Mouse (Mus musculus): ENCODE results near the gene Bach2.

Gene Bach2

DNA sequence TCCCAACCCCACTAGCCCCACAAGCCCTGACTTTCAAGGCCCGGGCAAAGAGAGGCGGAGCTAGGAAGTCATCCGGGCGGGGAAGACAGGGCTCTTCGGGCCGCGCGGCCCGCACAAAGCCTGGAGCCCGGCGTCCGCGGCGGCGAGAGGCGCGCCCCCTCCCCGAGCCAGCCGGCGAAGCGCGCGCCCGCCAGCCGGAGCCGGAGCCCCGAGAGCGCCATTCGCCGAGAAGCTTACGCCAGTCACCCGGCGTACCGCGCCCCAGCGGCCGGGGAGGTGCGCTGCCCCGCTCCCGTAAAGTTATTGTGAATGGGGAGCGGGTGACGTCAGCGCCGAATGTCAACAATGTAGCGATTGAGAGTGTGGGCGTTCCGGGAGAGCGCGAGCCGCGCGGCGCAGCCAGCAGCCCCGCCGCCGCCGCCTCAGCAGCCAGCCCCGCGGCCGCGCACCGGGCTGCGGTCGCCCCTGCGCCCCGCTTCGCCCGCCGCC lies at the start of gene Bach2:
Gene Bach2 (plus strand): TSS at position 439 of the 489 bp plus-strand sequence.
- no peak for DNase-seq (ENCODE audit: extremely low spot score, low read depth, low spot score)

GRCm38 (mm10) chr4:32189416-32190036 lies 49.1 kb upstream of the Bach2 start:
- DNase-seq (ENCODE audit: extremely low spot score, low read depth, low spot score), result no peak

DNA sequence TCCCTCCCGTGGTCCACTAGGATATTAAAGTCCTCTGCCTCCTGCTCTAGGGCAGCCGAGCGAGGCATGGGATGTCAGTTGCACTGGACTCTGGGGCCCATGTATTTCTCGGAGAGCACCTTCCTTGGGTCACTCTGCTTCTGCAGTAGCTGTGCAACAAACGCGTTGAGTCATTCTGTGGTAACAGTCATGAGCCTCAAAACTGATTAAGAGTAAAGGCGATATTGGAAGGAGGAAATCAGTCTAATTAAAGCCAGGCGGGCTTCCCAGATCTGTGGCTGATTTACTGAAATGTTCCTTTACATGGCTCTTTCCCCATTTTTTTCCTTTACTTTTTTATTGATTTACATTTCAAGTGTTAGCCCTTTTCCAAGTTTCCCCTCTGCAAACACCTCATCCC lies 48.1 kb upstream of the Bach2 start:
- DNase-seq (ENCODE audit: extremely low spot score, low read depth, low spot score), result no peak

DNA sequence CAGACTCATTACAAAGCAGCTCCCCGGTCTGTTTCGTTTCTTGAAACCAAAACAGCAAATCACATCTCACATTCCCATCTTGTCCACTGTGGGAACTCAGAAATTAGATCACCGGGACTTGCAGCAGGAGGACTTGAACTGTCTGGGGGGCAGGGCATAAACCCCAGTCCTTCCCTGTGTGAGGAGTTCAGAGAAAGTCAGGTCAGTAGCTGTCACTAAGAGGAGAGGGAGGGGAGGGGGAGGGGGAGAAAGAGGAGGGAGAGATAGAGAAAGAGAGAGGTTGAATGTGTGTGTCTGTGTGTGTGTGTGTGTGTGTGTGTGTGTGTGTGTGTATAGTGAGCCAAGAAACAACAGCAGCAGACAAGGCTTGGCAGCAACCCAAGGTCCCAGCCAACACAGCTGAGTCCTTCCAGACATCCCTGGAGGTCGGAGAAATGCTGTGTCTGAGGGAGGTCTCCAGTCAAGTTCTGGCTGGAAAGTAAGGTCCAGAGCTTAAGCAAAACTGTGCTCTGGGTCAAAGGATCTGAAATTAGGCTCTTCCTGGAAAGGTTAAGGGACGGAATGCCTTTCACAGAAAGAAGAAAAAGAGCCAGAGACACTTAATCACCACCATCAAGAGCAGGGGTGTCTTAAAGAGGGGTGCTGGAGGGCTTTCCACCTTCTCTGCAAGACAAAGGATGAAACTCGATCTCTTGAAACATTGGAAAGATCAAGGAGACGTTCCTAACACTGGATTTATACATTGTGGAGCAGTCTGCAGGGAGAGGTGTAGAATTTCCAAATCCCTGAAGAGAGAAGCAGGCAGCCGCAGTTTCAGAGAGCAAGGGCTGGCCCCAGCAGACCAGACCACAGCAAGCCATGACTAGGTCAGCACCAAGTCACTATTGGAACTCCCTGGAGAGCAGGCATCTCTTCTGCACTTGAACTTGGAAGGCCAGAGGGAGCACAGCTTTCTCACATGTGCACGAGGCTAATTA lies 42.4 kb upstream of the Bach2 start:
- DNase-seq (ENCODE audit: extremely low spot score, low read depth, low spot score), result no peak

DNA sequence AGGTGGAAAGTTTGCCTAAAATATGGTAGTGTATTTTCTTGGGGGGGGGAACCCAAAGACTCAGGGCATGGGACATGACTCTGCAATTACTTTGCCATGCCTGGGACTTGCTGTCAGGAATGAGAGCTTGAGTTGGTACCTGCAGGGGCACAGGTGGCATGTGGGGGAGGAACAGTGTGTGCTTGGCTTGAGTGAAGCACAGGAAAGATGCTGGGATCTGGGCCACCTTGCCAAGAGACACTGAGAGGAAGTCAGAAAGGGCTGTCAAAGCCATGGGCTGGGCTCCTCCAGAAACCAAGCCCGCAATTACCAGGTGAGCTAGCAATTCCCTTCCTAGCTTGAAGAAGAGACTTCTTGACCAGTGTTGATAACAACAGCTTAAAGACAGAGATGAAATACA lies 40.6 kb upstream of the Bach2 start:
- no peak for DNase-seq (ENCODE audit: extremely low spot score, low read depth, low spot score)

DNA sequence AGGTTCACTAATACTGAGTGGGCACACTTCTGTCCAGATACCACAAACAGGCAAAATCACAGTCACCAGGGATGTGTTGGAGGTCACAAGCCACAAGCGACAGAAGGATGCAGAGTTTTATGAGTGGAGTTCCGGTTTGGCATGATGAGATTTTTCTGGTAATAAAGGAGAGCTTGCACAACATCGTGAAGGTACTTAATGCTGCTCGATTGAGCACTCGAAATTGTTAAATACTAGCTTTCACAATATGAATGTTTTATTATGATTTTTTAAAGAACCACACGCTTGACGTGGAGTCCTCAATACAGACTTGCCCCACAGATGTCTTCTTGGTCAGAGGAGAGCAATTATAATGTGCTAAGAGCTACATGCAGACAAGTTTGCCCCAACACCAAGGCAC lies 40.0 kb upstream of the Bach2 start:
- no peak for DNase-seq (ENCODE audit: extremely low spot score, low read depth, low spot score)

GRCm38 (mm10) chr4:32199156-32199555 lies 39.4 kb upstream of the Bach2 start:
- no peak for DNase-seq (ENCODE audit: extremely low spot score, low read depth, low spot score)

GRCm38 (mm10) chr4:32201114-32201513 lies 37.5 kb upstream of the Bach2 start:
- no peak for DNase-seq (ENCODE audit: extremely low spot score, low read depth, low spot score)

GRCm38 (mm10) chr4:32202362-32202761 lies 36.2 kb upstream of the Bach2 start:
- no peak for DNase-seq (ENCODE audit: extremely low spot score, low read depth, low spot score)

DNA sequence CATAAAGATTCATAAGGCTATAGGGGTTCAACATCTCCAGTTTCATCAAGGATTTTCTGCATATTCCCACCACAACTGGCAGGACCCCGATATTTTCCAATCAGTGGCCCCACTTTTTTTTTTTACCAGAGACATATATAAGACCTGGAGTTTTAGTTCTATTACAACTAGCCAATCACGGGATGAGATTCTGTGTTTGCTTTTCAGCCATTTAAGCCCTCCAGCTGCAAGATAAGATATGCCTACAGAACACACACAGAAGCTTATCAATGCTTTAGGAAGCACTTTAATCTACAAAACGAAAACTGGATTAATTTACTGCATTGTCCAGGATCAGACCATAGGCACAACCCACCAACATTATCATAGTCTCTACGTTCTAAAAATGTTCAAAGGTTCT lies 33.8 kb upstream of the Bach2 start:
- no peak for DNase-seq (ENCODE audit: extremely low spot score, low read depth, low spot score)

DNA sequence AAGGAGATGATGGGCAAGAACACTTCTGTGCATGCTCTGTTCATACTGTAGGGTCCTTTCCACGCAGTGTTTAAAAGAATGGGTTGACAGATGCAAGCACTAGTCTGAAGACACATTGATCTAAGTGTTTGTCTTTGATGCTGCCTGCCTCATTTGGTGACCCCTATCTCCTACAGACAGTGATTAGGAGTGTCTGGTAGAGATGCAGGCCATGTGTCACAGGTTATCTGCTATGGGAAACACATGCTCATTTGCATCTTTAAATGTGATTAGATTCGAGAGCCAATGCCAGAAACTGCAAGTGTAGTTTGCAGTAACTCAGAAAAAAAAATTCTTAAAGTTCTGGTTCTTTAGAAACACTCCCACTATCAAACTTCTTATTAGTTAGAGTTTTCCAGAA lies 32.8 kb upstream of the Bach2 start:
- no peak for DNase-seq (ENCODE audit: extremely low spot score, low read depth, low spot score)

GRCm38 (mm10) chr4:32209995-32210394 lies 28.6 kb upstream of the Bach2 start:
- DNase-seq (ENCODE audit: extremely low spot score, low read depth, low spot score), result no peak

DNA sequence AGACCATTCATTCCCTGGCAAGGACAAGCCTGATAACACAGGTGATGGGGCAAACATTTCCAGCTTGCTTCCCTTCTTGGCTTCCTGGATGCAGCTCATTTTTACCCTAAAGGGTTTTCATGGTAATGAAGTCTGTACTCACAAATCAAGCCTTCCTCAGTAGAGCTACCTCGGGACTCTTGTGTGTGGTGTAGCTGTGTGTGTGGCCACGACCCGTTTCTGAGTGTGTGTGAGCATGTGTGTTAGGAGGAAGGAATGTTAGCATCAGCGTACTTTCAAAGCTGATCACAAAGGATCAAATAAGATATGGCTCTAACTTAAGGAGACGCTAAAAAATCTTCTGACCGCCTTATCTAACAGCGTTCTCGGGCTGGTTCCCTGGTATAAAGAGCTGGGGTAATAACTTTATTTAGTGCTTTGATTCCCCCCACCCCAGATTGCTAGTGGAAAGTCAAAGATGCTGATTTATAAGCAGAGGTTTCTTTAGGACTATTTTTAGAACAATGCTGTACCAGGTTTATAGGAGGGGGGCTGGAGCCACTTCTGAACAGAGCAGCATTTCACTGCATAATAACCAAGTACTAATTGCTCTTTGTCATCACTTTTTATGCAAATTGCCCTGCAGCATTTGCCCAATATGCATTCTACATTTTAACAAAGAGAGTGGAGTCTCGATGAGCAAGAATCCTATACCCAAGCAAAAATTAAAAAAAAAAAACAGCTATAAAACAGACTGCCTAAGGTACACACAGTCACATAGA lies 28.0 kb upstream of the Bach2 start:
- DNase-seq (ENCODE audit: extremely low spot score, low read depth, low spot score), result no peak

- no peak for DNase-seq (ENCODE audit: extremely low spot score, low read depth, low spot score)
Observed at GRCm38 (mm10) chr4:32212593-32212992, 26.0 kb upstream of the Bach2 start.

DNA sequence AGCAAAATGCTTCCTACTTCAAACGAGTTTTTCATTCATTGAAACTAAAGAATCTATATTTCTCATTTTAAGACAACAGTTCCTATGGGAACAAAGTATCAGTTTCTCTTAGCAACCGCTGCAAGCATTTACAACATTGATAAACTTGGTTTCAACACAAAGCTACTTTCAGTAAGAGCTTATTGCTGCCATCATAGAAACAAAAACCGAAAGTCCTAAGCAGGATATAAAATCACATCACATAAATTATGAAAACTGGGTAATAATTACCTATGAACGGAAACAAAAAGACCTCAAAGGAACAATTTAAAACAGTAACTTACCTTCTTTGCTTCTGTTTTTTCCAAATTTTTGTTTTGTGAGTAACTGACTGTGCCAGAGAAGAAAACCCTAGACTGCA lies 22.1 kb upstream of the Bach2 start:
- no peak for DNase-seq (ENCODE audit: extremely low spot score, low read depth, low spot score)

DNA sequence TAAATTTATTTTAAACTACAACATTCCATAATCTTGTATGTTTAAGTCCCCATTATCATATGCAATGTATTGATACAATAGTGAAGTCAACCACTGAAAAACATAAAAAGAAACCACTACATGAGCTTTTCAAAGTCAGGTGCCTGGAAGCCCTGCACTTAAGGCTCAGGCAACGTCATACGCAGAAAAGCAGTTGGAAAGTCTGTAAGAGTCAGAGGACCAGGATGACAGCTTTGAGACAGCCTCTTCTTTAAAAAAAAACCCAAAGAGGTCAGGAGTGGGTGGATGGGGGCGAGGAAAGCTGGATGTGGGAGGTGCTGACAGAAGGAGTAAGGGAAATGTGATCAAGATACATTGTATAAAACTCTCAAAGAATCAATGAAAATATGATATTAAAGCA lies 21.6 kb upstream of the Bach2 start:
- no peak for DNase-seq (ENCODE audit: extremely low spot score, low read depth, low spot score)

DNA sequence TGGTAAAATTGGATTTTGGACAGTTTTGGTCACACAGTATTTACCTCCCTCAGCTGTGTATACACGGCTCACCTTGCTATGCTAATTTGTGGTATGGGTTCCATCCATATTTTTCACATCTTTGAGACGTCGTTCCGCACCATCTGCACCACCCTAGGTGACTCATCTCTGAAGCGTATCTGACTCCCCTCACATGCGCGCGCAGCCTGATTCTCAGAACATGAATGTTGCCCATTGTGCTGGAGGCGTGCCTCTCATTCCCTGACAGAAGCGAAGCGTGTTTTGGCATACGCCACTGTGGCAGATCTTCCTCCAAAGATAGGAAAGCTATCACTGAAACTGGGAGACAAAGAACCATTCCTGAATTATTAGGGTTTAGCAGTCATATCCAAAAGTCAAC lies 21.0 kb upstream of the Bach2 start:
- no peak for DNase-seq (ENCODE audit: extremely low spot score, low read depth, low spot score)

GRCm38 (mm10) chr4:32218371-32218770 lies 20.2 kb upstream of the Bach2 start:
- no peak for DNase-seq (ENCODE audit: extremely low spot score, low read depth, low spot score)

DNA sequence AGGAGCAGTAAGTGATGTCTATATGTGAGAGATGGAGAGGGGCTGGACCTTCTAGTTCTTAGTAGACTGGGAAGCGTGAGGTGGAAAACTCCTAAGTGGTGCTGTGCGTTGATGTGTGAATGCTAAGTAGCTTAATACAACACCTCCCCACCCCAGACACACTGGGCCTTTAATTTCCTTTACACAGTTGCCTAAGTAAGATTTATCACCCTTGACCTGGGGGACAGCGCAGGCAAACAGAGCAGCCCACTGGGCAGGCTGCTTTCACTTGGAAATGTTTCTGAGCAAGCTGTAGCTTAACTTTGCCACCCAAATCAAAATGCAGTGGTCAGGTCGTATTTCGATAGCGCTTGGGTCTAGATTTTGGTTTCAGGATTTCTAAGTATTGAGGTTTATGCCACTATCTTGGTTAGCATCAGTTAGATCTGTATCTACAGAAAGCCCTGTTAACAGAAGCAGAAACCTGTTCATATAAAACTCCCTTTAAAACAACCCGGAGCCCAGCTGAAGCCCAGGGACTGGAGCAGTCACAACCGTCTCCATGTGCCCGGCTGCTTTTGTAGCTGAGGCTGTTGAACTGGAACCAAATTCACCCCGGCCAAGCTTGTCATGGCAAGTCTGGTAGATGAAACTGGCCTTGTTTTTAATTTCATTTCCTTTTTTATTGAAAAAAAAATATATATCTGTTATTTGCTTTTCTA lies 19.0 kb upstream of the Bach2 start:
- no peak for DNase-seq (ENCODE audit: extremely low spot score, low read depth, low spot score)

- DNase-seq (ENCODE audit: extremely low spot score, low read depth, low spot score), result no peak
Observed at GRCm38 (mm10) chr4:32220129-32220491, 18.5 kb upstream of the Bach2 start.

DNA sequence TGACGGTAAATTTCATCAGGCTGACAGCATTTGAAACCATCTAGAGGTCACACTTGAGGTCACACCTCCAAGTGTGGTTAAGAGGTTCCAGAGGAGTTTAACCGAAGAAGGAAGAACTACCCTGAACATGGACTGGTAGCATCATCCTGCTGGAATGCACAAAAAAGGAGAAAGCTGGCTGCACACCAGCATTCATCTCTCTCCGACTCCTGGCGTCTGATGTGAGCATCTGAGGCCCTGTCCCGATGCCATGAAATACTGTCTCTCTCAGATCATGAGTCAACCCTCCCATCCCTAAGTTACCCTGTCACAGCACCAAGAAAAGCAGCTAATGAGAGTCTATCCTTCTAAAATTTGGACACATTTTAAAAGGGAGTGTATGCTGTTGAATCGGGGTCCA lies 17.6 kb upstream of the Bach2 start:
- DNase-seq (ENCODE audit: extremely low spot score, low read depth, low spot score), result no peak

Data from hindlimb bud, embryonic 11.5 days (tissue).